Mouse (Mus musculus) adrenal gland, adult 18-20 months (tissue): ENCODE data around the gene Pitpnm1. TPM values are rescaled to one million over a fixed set of nuclear protein-coding genes. Genes with fewer than 3 reads are reported as not detected.

ENCODE experiments used
- DNase-seq, 2 experiments: peaks; one replicate each; pipeline ENCODE4 v3.0.0; 2021 to 2022; ENCODE audit warnings: low spot score in 2 of 2
- total RNA-seq, 2 experiments: library from RNA; stranded (reverse); gene quantifications; 1 replicate in 1 of 2; 2 replicates in 1 of 2; pipeline ENCODE4 v1.2.3; 2021

Pitpnm1 gene
- total RNA-seq, 2 experiments from 2014 or later: 85.6 to 115 TPM

GRCm38 (mm10) chr19:4094348-4094747 is 5.5 kb upstream of the Pitpnm1 start:
- no peak for DNase-seq

GRCm38 (mm10) chr19:4094774-4095303 is 5.0 kb upstream of the Pitpnm1 start:
- DNase-seq: no peak

GRCm38 (mm10) chr19:4095802-4096201 is 4.0 kb upstream of the Pitpnm1 start:
- no peak for DNase-seq

- peak; percentile 99 for DNase-seq
Observed at GRCm38 (mm10) chr19:4096642-4097440, 3.0 kb upstream of the Pitpnm1 start, which contains the start of gene Cdk2ap2. Gene Cdk2ap2 (plus strand): TSS chr19:4097182.

GRCm38 (mm10) chr19:4097441-4097825 is 2.4 kb upstream of the Pitpnm1 start:
- DNase-seq: no peak

GRCm38 (mm10) chr19:4098426-4098825 is 1.4 kb upstream of the Pitpnm1 start:
- peak in 1 of 2 experiments; percentile 40 for DNase-seq

GRCm38 (mm10) chr19:4099056-4099455 is 742 bp upstream of the Pitpnm1 start:
- DNase-seq: peak; percentile 93 to 94

- peak; percentile 65 to 71 for DNase-seq
Observed at GRCm38 (mm10) chr19:4100718-4101261, 992 bp downstream of the Pitpnm1 start.

- no peak for DNase-seq
Observed at GRCm38 (mm10) chr19:4101466-4101865, 1.7 kb downstream of the Pitpnm1 start.

- DNase-seq: no peak
Observed at GRCm38 (mm10) chr19:4102049-4102448, 2.3 kb downstream of the Pitpnm1 start.

- DNase-seq: no peak
Observed at GRCm38 (mm10) chr19:4102626-4103025, 2.8 kb downstream of the Pitpnm1 start.

- DNase-seq: no peak
Observed at GRCm38 (mm10) chr19:4103294-4103693, 3.5 kb downstream of the Pitpnm1 start.

- DNase-seq: no peak
Observed at GRCm38 (mm10) chr19:4103792-4104191, 4.0 kb downstream of the Pitpnm1 start.

- no peak for DNase-seq
Observed at GRCm38 (mm10) chr19:4104675-4105194, 4.9 kb downstream of the Pitpnm1 start.

- DNase-seq: no peak
Observed at GRCm38 (mm10) chr19:4106654-4107053, 6.9 kb downstream of the Pitpnm1 start.

- DNase-seq: no peak
Observed at GRCm38 (mm10) chr19:4108535-4108934, 8.7 kb downstream of the Pitpnm1 start.

GRCm38 (mm10) chr19:4112063-4112960 is 12.5 kb downstream of the Pitpnm1 start:
- no peak for DNase-seq

- DNase-seq: peak; percentile 88 to 94
Observed at GRCm38 (mm10) chr19:4113186-4113805, 13.5 kb downstream of the Pitpnm1 start.

GRCm38 (mm10) chr19:4113806-4114230 is 14.0 kb downstream of the Pitpnm1 start:
- DNase-seq: no peak

- DNase-seq: no peak
Observed at GRCm38 (mm10) chr19:4114551-4114950, 14.8 kb downstream of the Pitpnm1 start.

- no peak for DNase-seq
Observed at GRCm38 (mm10) chr19:4115144-4115543, 15.3 kb downstream of the Pitpnm1 start.
